Mouse (Mus musculus) myocyte (in vitro differentiated cells): Measurements from ENCODE around the gene Mgmt. TPM values are rescaled to one million over a fixed set of nuclear protein-coding genes. Genes with fewer than 3 reads are reported as not detected.

Experiments
- H3K27me3 ChIP-seq: one replicate; pipeline ENCODE4 v1.6.1; 2011; ENCODE audit not compliant: control insufficient read depth, insufficient read depth, insufficient read length
- H3K36me3 ChIP-seq: one replicate; pipeline ENCODE4 v1.6.1; 2011; ENCODE audit not compliant: control insufficient read depth, insufficient read depth
- H3K4me2 ChIP-seq: one replicate; pipeline ENCODE4 v1.6.1; 2011; ENCODE audit warnings: low read depth, control low read depth
- H3K4me3 ChIP-seq: one replicate; pipeline ENCODE4 v1.5.1; 2011; ENCODE audit warnings: mild to moderate bottlenecking, control low read depth, moderate library complexity
- H3K79me2 ChIP-seq: one replicate; pipeline ENCODE4 v1.6.1; 2011; ENCODE audit not compliant: control insufficient read depth, insufficient read depth
- H3ac ChIP-seq: one replicate; pipeline ENCODE4 v1.6.1; 2011; ENCODE audit not compliant: control insufficient read depth, insufficient read length
- CEBPB ChIP-seq: IDR thresholded peaks from 2 replicates; pipeline ENCODE4 v1.6.1; 2011; ENCODE audit warnings: mild to moderate bottlenecking, moderate library complexity; ENCODE audit not compliant: poor library complexity, insufficient read depth, severe bottlenecking
- E2F4 ChIP-seq: IDR thresholded peaks from one replicate; pipeline ENCODE4 v1.6.1; 2011; ENCODE audit warnings: mild to moderate bottlenecking, control low read depth, moderate library complexity; ENCODE audit not compliant: insufficient read depth
- MAX ChIP-seq: IDR thresholded peaks from one replicate; pipeline ENCODE4 v1.6.1; 2011; ENCODE audit warnings: low read depth, mild to moderate bottlenecking, control low read depth
- MYOD1 ChIP-seq, 3 experiments: IDR thresholded peaks; one replicate each; pipeline ENCODE4 v1.6.1; 2011; ENCODE audit warnings: control low read depth in 2 of 3, low read depth in 2 of 3, mild to moderate bottlenecking in 2 of 3, moderate library complexity in 1 of 3; ENCODE audit not compliant: insufficient read length in 2 of 3, control insufficient read depth in 1 of 3
- MYOG ChIP-seq, 3 experiments: IDR thresholded peaks; one replicate each; pipeline ENCODE4 v1.6.1; 2011; ENCODE audit warnings: control low read depth in 2 of 3, low read depth in 2 of 3, mild to moderate bottlenecking in 2 of 3; ENCODE audit not compliant: insufficient read length in 2 of 3, control insufficient read depth in 1 of 3, insufficient read depth in 1 of 3
- POLR2A ChIP-seq: IDR thresholded peaks from one replicate; pipeline ENCODE4 v1.6.1; 2011; ENCODE audit warnings: low read depth, mild to moderate bottlenecking, control low read depth, moderate library complexity; ENCODE audit not compliant: insufficient read length
- POLR2AphosphoS2 ChIP-seq: IDR thresholded peaks from one replicate; pipeline ENCODE4 v1.6.1; 2011; ENCODE audit warnings: low read depth, control low read depth; ENCODE audit not compliant: insufficient read length
- REST ChIP-seq: IDR thresholded peaks from one replicate; pipeline ENCODE4 v1.6.1; 2011; ENCODE audit warnings: mild to moderate bottlenecking, control low read depth, moderate library complexity; ENCODE audit not compliant: insufficient read depth, insufficient read length
- SRF ChIP-seq: IDR thresholded peaks from one replicate; pipeline ENCODE4 v1.6.1; 2011; ENCODE audit warnings: low read depth; ENCODE audit not compliant: control insufficient read depth, insufficient read length
- TCF12 ChIP-seq: IDR thresholded peaks from one replicate; pipeline ENCODE4 v1.6.1; 2011; ENCODE audit warnings: mild to moderate bottlenecking, control low read depth; ENCODE audit not compliant: poor library complexity, insufficient read depth, severe bottlenecking
- TCF3 ChIP-seq: IDR thresholded peaks from one replicate; pipeline ENCODE4 v1.6.1; 2011; ENCODE audit warnings: low read depth, control low read depth; ENCODE audit not compliant: insufficient read length
- USF1 ChIP-seq: IDR thresholded peaks from one replicate; pipeline ENCODE4 v1.6.1; 2011; ENCODE audit warnings: low read depth, mild to moderate bottlenecking, control low read depth, moderate library complexity
- polyA plus RNA-seq: library from polyadenylated mRNA; unstranded; fragments of >200 nt; fragmentation: generic; extraction: Trizol; gene quantifications from one replicate; pipeline ENCODE4 v1.2.1, GENCODE M21; 2012; ENCODE audit warnings: missing spikeins

The Mgmt gene
- polyA plus RNA-seq, 1 experiment: 1.3 TPM

- H3K4me3 ChIP-seq: no peak overlapping the region
- H3ac ChIP-seq: no peak overlapping the region
- no peak overlapping the region for H3K4me2 ChIP-seq
- no peaks in the 10 kb centered on the region for H3K27me3 ChIP-seq
- TF ChIP-seq MYOD1 (IDR thresholded peaks at IDR 0.05; ENCODE audit: control insufficient read depth in 1 of 3, insufficient read length in 2 of 3, low read depth in 2 of 3): no peak
- no peak for TF ChIP-seq REST
- no peak for TF ChIP-seq CEBPB
- TF ChIP-seq E2F4: no peak
- TF ChIP-seq TCF12: no peak
- no peak for TF ChIP-seq TCF3
- H3K36me3 ChIP-seq: no peaks in the 10 kb centered on the region
- no peaks in the 10 kb centered on the region for H3K79me2 ChIP-seq
Measured at GRCm38 (mm10) chr7:137048086-137048922, 153.9 kb downstream of the Mgmt start.

GRCm38 (mm10) chr7:137054343-137054742 is 159.9 kb downstream of the Mgmt start:
- H3K4me3 ChIP-seq: no peak overlapping the region
- H3K27me3 ChIP-seq: no peaks in the 10 kb centered on the region
- no peak overlapping the region for H3ac ChIP-seq
- no peak overlapping the region for H3K4me2 ChIP-seq
- no peaks in the 10 kb centered on the region for H3K79me2 ChIP-seq
- H3K36me3 ChIP-seq: no peaks in the 10 kb centered on the region
- TF ChIP-seq MYOD1 (IDR thresholded peaks at IDR 0.05; ENCODE audit: control insufficient read depth in 1 of 3, insufficient read length in 2 of 3, low read depth in 2 of 3) (no peak), POLR2A (no peak), SRF (no peak), TCF12 (no peak), E2F4 (no peak), REST (no peak), USF1 (no peak), TCF3 (no peak)

GRCm38 (mm10) chr7:137056126-137056525 is 161.7 kb downstream of the Mgmt start:
- Histone ChIP-seq H3K4me3 (no peak overlapping the region), H3K4me2 (no peak overlapping the region), H3K27me3 (no peaks in the 10 kb centered on the region), H3ac (no peak overlapping the region), H3K36me3 (no peaks in the 10 kb centered on the region), H3K79me2 (no peaks in the 10 kb centered on the region)
- TF ChIP-seq MYOD1 (IDR thresholded peaks at IDR 0.05; ENCODE audit: control insufficient read depth in 1 of 3, insufficient read length in 2 of 3, low read depth in 2 of 3): peak in 1 of 3 experiments; percentile 16
- TF ChIP-seq SRF: no peak

GRCm38 (mm10) chr7:137060488-137060887 is 166.1 kb downstream of the Mgmt start:
- Histone ChIP-seq H3K4me2 (no peak overlapping the region), H3K79me2 (no peaks in the 10 kb centered on the region), H3K27me3 (no peaks in the 10 kb centered on the region), H3ac (no peak overlapping the region), H3K36me3 (no peaks in the 10 kb centered on the region), H3K4me3 (no peak overlapping the region)
- no peak for TF ChIP-seq USF1
- TF ChIP-seq CEBPB: no peak
- no peak for TF ChIP-seq POLR2AphosphoS2
- no peak for TF ChIP-seq MAX
- TF ChIP-seq SRF: no peak
- no peak for TF ChIP-seq POLR2A

GRCm38 (mm10) chr7:137061109-137061508 is 166.7 kb downstream of the Mgmt start:
- H3K4me3 ChIP-seq: no peak overlapping the region
- H3K36me3 ChIP-seq: no peaks in the 10 kb centered on the region
- H3K27me3 ChIP-seq: no peaks in the 10 kb centered on the region
- H3K79me2 ChIP-seq: no peaks in the 10 kb centered on the region
- H3K4me2 ChIP-seq: no peak overlapping the region
- no peak overlapping the region for H3ac ChIP-seq
- TF ChIP-seq MYOG (IDR thresholded peaks at IDR 0.05; ENCODE audit: control insufficient read depth in 1 of 3, insufficient read depth in 1 of 3, insufficient read length in 2 of 3, low read depth in 2 of 3) (no peak), SRF (no peak), CEBPB (no peak), E2F4 (no peak), REST (no peak), POLR2A (no peak), MYOD1 (IDR thresholded peaks at IDR 0.05; ENCODE audit: control insufficient read depth in 1 of 3, insufficient read length in 2 of 3, low read depth in 2 of 3) (no peak), TCF3 (no peak), TCF12 (no peak), MAX (no peak), USF1 (no peak), POLR2AphosphoS2 (no peak)
